In genomic region chr6:54752076-54752475, GRCm38 (mm10) we compare ENCODE assay signal across 14 mouse cellular contexts.
A peak's percentile ranks its signal among the peaks of the same experiment; 100 is the strongest.
DNase-seq lines count a peak whose midpoint lies in the region; ATAC-seq and TF ChIP-seq lines count a peak whose summit lies in the region.
"Had no signal": no experiment of that assay in that cellular context is flagged by ENCODE, and none has a peak within 500 bp of the region (broad histone marks: within the 10 kb centered on the region; RNA-seq: fewer than 3 reads in every experiment).

No protein-coding gene starts in this region.

- H3K9me3 ChIP-seq in lung, embryonic 15.5 days = no peaks in the 10 kb centered on the region
- no peaks in the 10 kb centered on the region for H3K9me3 ChIP-seq in forebrain, embryonic 15.5 days
- H3K9me3 ChIP-seq: hindbrain, embryonic 13.5 days; megakaryocyte, embryonic 14.5 days; neural tube, embryonic 13.5 days had no signal

- no peak for TF ChIP-seq POLR2A in lung, adult 2 months (IDR thresholded peaks at IDR 0.05; ENCODE audit: borderline replicate concordance, extremely low read depth, low read depth, low read length)
- no peak for TF ChIP-seq POLR2A in myocyte (IDR thresholded peaks at IDR 0.05; ENCODE audit: insufficient read length, low read depth)

- no peak for ATAC-seq in lung, embryonic 15.5 days (ENCODE audit: borderline replicate concordance, extremely low read depth, low FRiP score, low TSS enrichment)
- ATAC-seq in CD4-positive, CD25-positive, alpha-beta regulatory T cell, adult 4 months = peak; percentile 74
- ATAC-seq in common myeloid progenitor, adult 5-6 weeks (replicated peaks; ENCODE audit: low read depth, poor library complexity, severe bottlenecking) = peak; percentile 69
- no peak for ATAC-seq in forebrain, embryonic 15.5 days (replicated peaks)

- no peak for TF ChIP-seq CTCF in lung, adult 2 months (IDR thresholded peaks at IDR 0.05; ENCODE audit: insufficient read depth, low read length)

- no peaks in the 10 kb centered on the region for H3K27me3 ChIP-seq in lung, embryonic 15.5 days
- H3K27me3 ChIP-seq in myocyte (ENCODE audit: control insufficient read depth, insufficient read depth, insufficient read length) = no peaks in the 10 kb centered on the region
- no peaks in the 10 kb centered on the region for H3K27me3 ChIP-seq in forebrain, embryonic 15.5 days
- H3K27me3 ChIP-seq: neural tube, embryonic 13.5 days had no signal

- H3K27ac ChIP-seq in lung, embryonic 15.5 days = peak overlapping the region; percentile 25; the same call in 1 of the 2 replicates
- no peak overlapping the region; the same call in 1 of the 2 replicates for H3K27ac ChIP-seq in forebrain, embryonic 15.5 days (replicated peaks)
- H3K27ac ChIP-seq: hindbrain, embryonic 13.5 days; neural tube, embryonic 13.5 days had no signal

- H3K4me2 ChIP-seq in lung, embryonic 15.5 days = no peak overlapping the region
- H3K4me2 ChIP-seq in myocyte (ENCODE audit: low read depth) = peak overlapping the region; percentile 33
- H3K4me2 ChIP-seq in forebrain, embryonic 15.5 days (replicated peaks) = no peak overlapping the region
- H3K4me2 ChIP-seq: hindbrain, embryonic 13.5 days; neural tube, embryonic 13.5 days had no signal

- H3ac ChIP-seq in myocyte (ENCODE audit: control insufficient read depth, insufficient read length) = no peak overlapping the region

- H3K79me2 ChIP-seq in myocyte (ENCODE audit: control insufficient read depth, insufficient read depth) = no peaks in the 10 kb centered on the region

- no peak overlapping the region for H3K9ac ChIP-seq in lung, embryonic 15.5 days
- H3K9ac ChIP-seq in forebrain, embryonic 15.5 days (replicated peaks) = no peak overlapping the region
- H3K9ac ChIP-seq: hindbrain, embryonic 13.5 days; neural tube, embryonic 13.5 days had no signal

- no peak overlapping the region for H3K4me3 ChIP-seq in lung, embryonic 15.5 days
- H3K4me3 ChIP-seq in lung, adult 2 months (replicated peaks; ENCODE audit: extremely low read depth, low read depth, low read length) = no peak overlapping the region
- H3K4me3 ChIP-seq in myocyte = no peak overlapping the region
- H3K4me3 ChIP-seq in forebrain, embryonic 15.5 days = no peak overlapping the region
- H3K4me3 ChIP-seq: hindbrain, embryonic 13.5 days; megakaryocyte, embryonic 14.5 days; neural tube, embryonic 13.5 days had no signal

- no peaks in the 10 kb centered on the region for H3K4me1 ChIP-seq in lung, embryonic 15.5 days
- H3K4me1 ChIP-seq in lung, adult 2 months (ENCODE audit: control insufficient read depth, insufficient read depth, low read length) = peaks cover 4% of the 10 kb centered on the region
- H3K4me1 ChIP-seq in forebrain, embryonic 15.5 days = peaks cover 11% of the 10 kb centered on the region; the same call in 1 of the 2 replicates
- H3K4me1 ChIP-seq: hindbrain, embryonic 13.5 days; neural tube, embryonic 13.5 days had no signal

- no peaks in the 10 kb centered on the region for H3K36me3 ChIP-seq in lung, embryonic 15.5 days
- no peaks in the 10 kb centered on the region for H3K36me3 ChIP-seq in myocyte (ENCODE audit: control insufficient read depth, insufficient read depth)
- H3K36me3 ChIP-seq in forebrain, embryonic 15.5 days = no peaks in the 10 kb centered on the region
- H3K36me3 ChIP-seq: hindbrain, embryonic 13.5 days; neural tube, embryonic 13.5 days had no signal

- no peak for DNase-seq in lung, adult 2 months
- no peak for DNase-seq in retina, embryonic 14.5 days (ENCODE audit: low spot score)
- DNase-seq: adrenal gland, adult 2 months; cerebellum, adult 2 months; layer of hippocampus, postnatal 36 days; thymus, postnatal 36 days had no signal

- WGBS in lung, embryonic 15.5 days = 20% methylated on average over 3 of the region's 3 CpGs
- 5% methylated on average over 3 of the region's 3 CpGs for WGBS in lung, adult 2 months
- 63% methylated on average over 3 of the region's 3 CpGs for WGBS in forebrain, embryonic 15.5 days

TF ChIP-seq in myocyte, 11 proteins besides CTCF, POLR2A, EP300 and RAD21:
- no peak for TF ChIP-seq TCF3 (IDR thresholded peaks at IDR 0.05; ENCODE audit: insufficient read length, low read depth)
- no peak for TF ChIP-seq E2F4 (IDR thresholded peaks at IDR 0.05; ENCODE audit: insufficient read depth)
- TF ChIP-seq SRF (IDR thresholded peaks at IDR 0.05; ENCODE audit: control insufficient read depth, insufficient read length, low read depth) = no peak
- no peak for TF ChIP-seq CEBPB (IDR thresholded peaks at IDR 0.05; ENCODE audit: insufficient read depth, poor library complexity, severe bottlenecking)
- TF ChIP-seq POLR2AphosphoS2 (IDR thresholded peaks at IDR 0.05; ENCODE audit: insufficient read length, low read depth) = no peak
- peak in 1 of 3 experiments; percentile 70 for TF ChIP-seq MYOG (IDR thresholded peaks at IDR 0.05; ENCODE audit: control insufficient read depth in 1 of 3, insufficient read depth in 1 of 3, insufficient read length in 2 of 3, low read depth in 2 of 3)
- TF ChIP-seq USF1 (IDR thresholded peaks at IDR 0.05; ENCODE audit: low read depth) = no peak
- no peak for TF ChIP-seq TCF12 (IDR thresholded peaks at IDR 0.05; ENCODE audit: insufficient read depth, poor library complexity, severe bottlenecking)
- TF ChIP-seq REST (IDR thresholded peaks at IDR 0.05; ENCODE audit: insufficient read depth, insufficient read length) = no peak
- TF ChIP-seq MAX (IDR thresholded peaks at IDR 0.05; ENCODE audit: low read depth) = no peak
- peak in 2 of 3 experiments; percentile 43 to 87 for TF ChIP-seq MYOD1 (IDR thresholded peaks at IDR 0.05; ENCODE audit: control insufficient read depth in 1 of 3, insufficient read length in 2 of 3, low read depth in 2 of 3)

Comparison
In these comparisons a context has a peak if more than half of its experiments do, and no peak if none do; other contexts are left out.
1. ATAC-seq: peak in CD4-positive, CD25-positive, alpha-beta regulatory T cell, adult 4 months (single experiment) and common myeloid progenitor, adult 5-6 weeks (single experiment); none in lung, embryonic 15.5 days (single experiment) and forebrain, embryonic 15.5 days (single experiment).